Mouse (Mus musculus) G1E (cell line): ENCODE measurements around the gene Esd. TPM values are rescaled to one million over a fixed set of nuclear protein-coding genes. Genes with fewer than 3 reads are reported as not detected.

Experiments
- ATAC-seq: 2 replicates; pipeline ENCODE4 v1.8.0; 2016; ENCODE audit warnings: mild to moderate bottlenecking; ENCODE audit not compliant: insufficient number of reproducible peaks, poor library complexity, low FRiP score, severe bottlenecking; ENCODE audit errors: extremely low read depth
- DNase-seq: peaks from one replicate; pipeline ENCODE4 v3.0.0; 2012; ENCODE audit warnings: low spot score
- H3K27me3 ChIP-seq: 2 replicates; pipeline ENCODE4 v1.6.1; 2012; ENCODE audit warnings: mild to moderate bottlenecking, low read length, inconsistent platforms; ENCODE audit not compliant: insufficient read depth
- H3K36me3 ChIP-seq: replicated peaks from 2 replicates; pipeline ENCODE3; 2012; ENCODE audit warnings: mild to moderate bottlenecking, inconsistent platforms
- H3K4me1 ChIP-seq: 2 replicates; pipeline ENCODE4 v1.6.1; 2012; ENCODE audit warnings: low read depth, low read length, inconsistent platforms, mixed read lengths; ENCODE audit not compliant: insufficient read depth
- H3K4me3 ChIP-seq: 2 replicates; pipeline ENCODE4 v1.5.1; 2012; ENCODE audit warnings: low read depth, mild to moderate bottlenecking, inconsistent platforms, low read length, moderate library complexity, mixed read lengths
- H3K9me3 ChIP-seq: replicated peaks from 2 replicates; pipeline ENCODE4 v1.6.1; 2012; ENCODE audit warnings: inconsistent platforms
- CTCF ChIP-seq: IDR thresholded peaks from 2 replicates; pipeline ENCODE4 v1.5.1; 2012; ENCODE audit warnings: low read depth, low read length, inconsistent platforms, mixed read lengths
- GATA1 ChIP-seq: IDR thresholded peaks from 2 replicates; pipeline ENCODE4 v1.6.1; 2012; ENCODE audit warnings: borderline replicate concordance, low read length, inconsistent platforms, mixed read lengths
- GATA2 ChIP-seq: IDR thresholded peaks from 2 replicates; pipeline ENCODE4 v1.6.1; 2012; ENCODE audit warnings: low read depth, low read length, inconsistent platforms, borderline replicate concordance
- POLR2AphosphoS5 ChIP-seq: IDR thresholded peaks from 2 replicates; pipeline ENCODE4 v1.6.1; 2012; ENCODE audit warnings: low read depth, low read length, inconsistent platforms; ENCODE audit not compliant: insufficient replicate concordance
- TAL1 ChIP-seq: conservative IDR thresholded peaks from 2 replicates; pipeline ENCODE4 v1.6.1; 2012; ENCODE audit warnings: low read depth, low read length, inconsistent platforms, mixed read lengths
- polyA plus RNA-seq: library from polyadenylated mRNA; stranded (reverse); fragments of >175 nt; gene quantifications from 2 replicates; pipeline ENCODE4 v1.2.3, GENCODE M21; 2012
- total RNA-seq, 2 experiments: library from RNA; stranded (forward) in 1 of 2; stranded (reverse) in 1 of 2; fragments of 200-1000 nt in 1 of 2; fragments of >200 nt in 1 of 2; fragmentation: Nextera tagmentation in 1 of 2; gene quantifications; 2 replicates each; pipeline ENCODE4 v1.2.3; 2014 to 2017

Esd gene
- total and polyA plus RNA-seq, 3 experiments, result 8.3 to 263 (median 162) TPM

GRCm38 (mm10) chr14:74788766-74789165, 56.7 kb downstream of the Esd start:
- no peak for ATAC-seq
- H3K36me3 ChIP-seq, result no peaks in the 10 kb centered on the region

GRCm38 (mm10) chr14:74790535-74790934, 58.4 kb downstream of the Esd start:
- TF ChIP-seq TAL1, result no peak
- no peak for TF ChIP-seq POLR2AphosphoS5
- TF ChIP-seq CTCF, result no peak
- TF ChIP-seq GATA1, result no peak
- TF ChIP-seq GATA2, result no peak
- Histone ChIP-seq H3K27me3 (no peaks in the 10 kb centered on the region), H3K9me3 (no peaks in the 10 kb centered on the region), H3K4me3 (no peak overlapping the region), H3K36me3 (no peaks in the 10 kb centered on the region), H3K4me1 (no peaks in the 10 kb centered on the region)
- DNase-seq (no peak), ATAC-seq (no peak)

More at GRCm38 (mm10) chr14:74788766-74789165, 56.7 kb downstream of the Esd start:
- H3K9me3 ChIP-seq, result no peaks in the 10 kb centered on the region
- H3K4me3 ChIP-seq, result no peak overlapping the region
- no peak for DNase-seq
- TF ChIP-seq TAL1, result no peak
- no peak for TF ChIP-seq GATA2
- no peak for TF ChIP-seq POLR2AphosphoS5
- H3K4me1 ChIP-seq, result no peaks in the 10 kb centered on the region
- no peaks in the 10 kb centered on the region for H3K27me3 ChIP-seq

DNA sequence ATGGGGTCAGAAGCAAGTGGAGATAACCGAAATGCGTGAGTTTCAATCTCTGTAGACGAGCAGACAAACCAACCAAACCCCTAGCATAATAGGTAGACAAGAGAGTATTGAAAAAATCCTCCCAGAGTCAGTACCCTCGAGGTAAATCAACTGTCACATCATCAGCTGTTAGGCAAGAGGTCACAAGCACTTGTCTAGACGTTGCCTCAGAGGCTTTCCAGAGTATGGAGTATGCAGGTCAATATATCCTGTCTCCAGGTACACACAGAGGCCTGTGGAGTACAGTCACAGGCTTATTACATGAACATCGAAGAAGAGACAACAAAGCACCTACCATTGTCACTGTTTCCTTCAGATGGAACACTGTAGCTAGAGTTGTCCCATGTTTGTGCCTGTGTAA, 60.7 kb downstream of the Esd start:
- Histone ChIP-seq H3K27me3 (no peaks in the 10 kb centered on the region), H3K9me3 (no peaks in the 10 kb centered on the region), H3K36me3 (no peaks in the 10 kb centered on the region), H3K4me1 (no peaks in the 10 kb centered on the region), H3K4me3 (no peak overlapping the region)
- TF ChIP-seq GATA1 (no peak), POLR2AphosphoS5 (no peak), GATA2 (no peak), TAL1 (no peak), CTCF (no peak)
- ATAC-seq, result no peak
- DNase-seq, result no peak

DNA sequence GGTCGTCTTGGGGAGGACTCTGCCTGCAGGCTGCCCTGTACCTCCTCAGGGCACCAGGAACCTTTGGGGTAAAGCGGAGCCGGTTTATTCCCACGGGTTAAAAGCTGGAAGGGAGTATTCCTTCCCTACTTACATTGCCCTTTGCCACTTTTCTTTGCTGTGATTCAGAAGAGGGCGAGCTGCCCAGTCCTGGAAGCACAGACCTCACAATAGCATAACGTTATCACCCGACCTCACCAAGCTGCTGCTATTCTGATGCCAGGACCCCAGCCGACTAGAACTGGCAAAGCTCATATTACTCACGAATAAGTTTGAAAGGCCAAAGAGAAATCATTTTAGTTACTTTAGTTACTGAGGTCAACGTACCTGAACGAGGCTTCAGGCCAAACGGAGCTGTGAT, 62.8 kb downstream of the Esd start:
- Histone ChIP-seq H3K4me1 (no peaks in the 10 kb centered on the region), H3K4me3 (no peak overlapping the region), H3K9me3 (no peaks in the 10 kb centered on the region), H3K36me3 (no peaks in the 10 kb centered on the region), H3K27me3 (no peaks in the 10 kb centered on the region)
- ATAC-seq (no peak; the same call in 1 of the 2 replicates), DNase-seq (no peak)
- TF ChIP-seq POLR2AphosphoS5 (no peak), CTCF (no peak), GATA1 (no peak), TAL1 (no peak), GATA2 (no peak)

DNA sequence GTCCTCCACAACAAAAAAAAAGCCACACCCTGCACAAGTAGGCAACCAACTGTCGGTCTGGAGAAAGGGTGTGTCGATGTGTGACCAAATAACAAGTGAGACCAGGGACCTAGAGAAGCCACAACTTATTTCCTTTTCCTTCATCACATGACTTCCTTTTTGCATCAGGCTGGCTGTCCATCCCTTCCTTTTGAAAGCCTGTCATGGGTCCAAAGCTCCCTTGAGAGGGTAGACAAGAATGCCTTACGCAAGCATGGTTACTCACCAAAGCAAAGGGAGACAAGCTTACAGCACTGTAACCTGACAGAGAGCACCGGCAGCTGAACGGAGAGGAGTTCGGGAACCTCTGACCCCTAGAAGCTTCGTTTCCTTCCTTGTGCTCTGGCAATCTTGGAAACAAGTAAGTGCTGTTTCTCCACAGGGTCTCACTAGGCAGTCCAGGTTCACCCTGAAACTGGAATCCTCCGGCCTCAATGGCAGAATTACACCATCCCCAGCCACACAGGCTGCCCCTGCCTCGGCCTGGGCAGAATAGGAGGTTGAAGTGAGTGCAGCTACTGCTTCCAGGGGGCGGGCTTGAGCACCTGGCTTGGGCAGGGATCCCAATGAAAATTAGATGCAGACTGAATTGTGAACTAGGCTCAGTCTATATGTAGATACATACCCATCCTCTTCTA, 65.4 kb downstream of the Esd start:
- no peaks in the 10 kb centered on the region for H3K4me1 ChIP-seq
- H3K27me3 ChIP-seq, result no peaks in the 10 kb centered on the region
- no peaks in the 10 kb centered on the region for H3K36me3 ChIP-seq
- ATAC-seq, result no peak
- H3K4me3 ChIP-seq, result no peak overlapping the region
- no peak for DNase-seq
- H3K9me3 ChIP-seq, result no peaks in the 10 kb centered on the region
- TF ChIP-seq CTCF (no peak), POLR2AphosphoS5 (no peak), GATA1 (no peak), GATA2 (no peak), TAL1 (no peak)

GRCm38 (mm10) chr14:74798063-74798890, 66.2 kb downstream of the Esd start:
- TF ChIP-seq CTCF (no peak), GATA1 (no peak), GATA2 (no peak), TAL1 (no peak), POLR2AphosphoS5 (no peak)
- Histone ChIP-seq H3K9me3 (no peaks in the 10 kb centered on the region), H3K4me3 (no peak overlapping the region), H3K4me1 (no peaks in the 10 kb centered on the region), H3K27me3 (no peaks in the 10 kb centered on the region), H3K36me3 (no peaks in the 10 kb centered on the region)
- DNase-seq, result no peak
- ATAC-seq, result no peak

Other genes with a start within 250 kb of the Esd start
- gene Htr2a, start 91.5 kb upstream of the Esd start, total RNA-seq (2014; fragmentation: Nextera tagmentation), result not detected in 2 replicates
- 0.06 and 0.16 TPM in 2 replicates for gene Htr2a, start 91.5 kb upstream of the Esd start, total RNA-seq (2017)
- not detected in 2 replicates for gene Htr2a, start 91.5 kb upstream of the Esd start, polyA plus RNA-seq
- gene Lrch1, start 215.6 kb downstream of the Esd start, total RNA-seq (2014; fragmentation: Nextera tagmentation), result not detected in 2 replicates
- gene Lrch1, start 215.6 kb downstream of the Esd start, total RNA-seq (2017), result 0.12 and 0.16 TPM in 2 replicates
- gene Lrch1, start 215.6 kb downstream of the Esd start, polyA plus RNA-seq, result not detected in 2 replicates